Mouse (Mus musculus) liver, adult 2 months (tissue): ENCODE results near the gene Hist1h2bn. TPM values are rescaled to one million over a fixed set of nuclear protein-coding genes. Genes with fewer than 3 reads are reported as not detected.
"Not testable (repeated sequence)": the region's sequence is repeated elsewhere in the genome, so short reads cannot be mapped to it uniquely, and the experiment has no call there.

Experiments used
- DNase-seq: peaks from one replicate; pipeline ENCODE4 v3.0.0-alpha.2; 2011; ENCODE audit warnings: low read depth, low spot score; ENCODE audit errors: extremely low read depth
- H3K27ac ChIP-seq: fragments of 200-500 bp; replicated peaks from 2 replicates; pipeline ENCODE4 v1.5.1; 2012; ENCODE audit warnings: low read depth, mild to moderate bottlenecking, control low read depth, inconsistent platforms, low read length; ENCODE audit not compliant: insufficient read depth
- H3K27me3 ChIP-seq: fragments of 200-500 bp; 2 replicates; pipeline ENCODE4 v1.6.1; 2012; ENCODE audit warnings: mild to moderate bottlenecking, moderate library complexity, low read length, inconsistent platforms; ENCODE audit not compliant: control insufficient read depth, insufficient read depth
- H3K36me3 ChIP-seq: fragments of 200-500 bp; 2 replicates; pipeline ENCODE4 v1.6.1; 2012; ENCODE audit warnings: low read length, inconsistent platforms; ENCODE audit not compliant: control insufficient read depth, insufficient read depth
- H3K4me1 ChIP-seq: fragments of 200-500 bp; 2 replicates; pipeline ENCODE4 v1.6.1; 2011; ENCODE audit warnings: low read length; ENCODE audit not compliant: control insufficient read depth, insufficient read depth
- H3K4me3 ChIP-seq: fragments of 200-500 bp; 2 replicates; pipeline ENCODE4 v1.5.1; 2011; ENCODE audit warnings: low read depth, mild to moderate bottlenecking, control low read depth, low read length, moderate library complexity; ENCODE audit not compliant: insufficient read depth
- H3K79me2 ChIP-seq: fragments of 200-500 bp; 2 replicates; pipeline ENCODE4 v1.6.1; 2012; ENCODE audit warnings: inconsistent platforms, mild to moderate bottlenecking, low read length, moderate library complexity; ENCODE audit not compliant: control insufficient read depth, insufficient read depth
- H3K9ac ChIP-seq: fragments of 200-500 bp; 2 replicates; pipeline ENCODE4 v1.6.1; 2012; ENCODE audit warnings: low read depth, mild to moderate bottlenecking, control low read depth, inconsistent platforms, low read length
- CTCF ChIP-seq: fragments of 200-500 bp; IDR thresholded peaks from 2 replicates; pipeline ENCODE4 v1.5.1; 2011; ENCODE audit warnings: low read depth, low read length, control low read depth
- POLR2A ChIP-seq: fragments of 200-500 bp; IDR thresholded peaks from 2 replicates; pipeline ENCODE4 v1.6.1; 2011; ENCODE audit warnings: low read length, control low read depth; ENCODE audit not compliant: insufficient read depth; ENCODE audit errors: extremely low read depth
- WGBS: fragments of 180-500 bp; shearing (Covaris S2); methylation state at CpG from one replicate; pipeline ENCODE4 v1.1.7; 2018; 5-methylcytosine and 5-hydroxymethylcytosine counted together
- polyA plus RNA-seq: library from polyadenylated mRNA; depleted of rRNA; stranded (reverse); fragments of >200 nt; gene quantifications from 2 replicates; pipeline ENCODE4 v1.2.3, GENCODE M21; 2012; rRNA removed
- total RNA-seq: library from RNA; depleted of rRNA; stranded (reverse); fragments of >200 nt; gene quantifications from 2 replicates; pipeline ENCODE4 v1.2.3, GENCODE M21; 2014; rRNA removed

The Hist1h2bn gene
- 4.6 and 10.8 TPM in 2 replicates for total RNA-seq
- not detected in 2 replicates for polyA plus RNA-seq

DNA sequence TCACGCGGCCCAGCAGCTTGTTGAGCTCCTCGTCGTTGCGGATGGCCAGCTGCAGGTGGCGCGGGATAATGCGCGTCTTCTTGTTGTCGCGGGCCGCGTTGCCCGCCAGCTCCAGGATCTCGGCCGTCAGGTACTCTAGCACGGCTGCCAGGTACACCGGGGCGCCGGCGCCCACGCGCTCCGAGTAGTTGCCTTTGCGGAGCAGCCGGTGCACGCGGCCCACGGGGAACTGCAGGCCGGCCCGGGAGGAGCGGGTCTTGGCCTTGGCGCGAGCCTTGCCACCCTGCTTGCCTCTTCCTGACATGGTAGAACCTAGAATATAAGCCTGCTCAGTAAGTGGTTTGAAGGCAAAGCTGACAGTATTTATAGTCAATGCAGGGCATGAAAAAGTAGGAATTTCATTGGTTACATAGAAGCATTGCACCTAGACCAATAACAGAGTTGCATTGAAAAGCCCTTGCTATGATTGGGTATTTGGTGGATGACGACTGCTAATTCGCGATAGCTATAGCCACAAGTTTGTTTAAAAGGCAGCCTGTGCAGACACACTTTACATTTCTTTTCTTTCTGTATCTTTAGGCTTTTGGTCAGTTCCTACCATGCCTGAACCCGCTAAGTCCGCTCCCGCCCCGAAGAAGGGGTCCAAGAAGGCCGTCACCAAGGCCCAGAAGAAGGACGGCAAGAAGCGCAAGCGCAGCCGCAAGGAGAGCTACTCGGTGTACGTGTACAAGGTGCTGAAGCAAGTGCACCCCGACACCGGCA lies at the start of gene Hist1h2bn, which contains the start of gene Hist1h2ak:
Gene Hist1h2bn (plus strand): TSS at position 600 of the 762 bp plus-strand sequence.
Gene Hist1h2ak (minus strand): TSS at position 304 of the 762 bp plus-strand sequence.
- WGBS: under 1% methylated on average over 48 of the region's 50 CpGs
- H3K36me3 ChIP-seq, H3K4me1 ChIP-seq, H3K27me3 ChIP-seq, H3K79me2 ChIP-seq: not testable (repeated sequence)
- Histone ChIP-seq H3K27ac (peak within 1 kb of the TSS; percentile 81), H3K9ac (peak within 1 kb of the TSS; percentile 77), H3K4me3 (peak within 1 kb of the TSS; percentile 97)
- TF ChIP-seq POLR2A: 0 out of 2 replicates have a peak, but pooled peaks have one; percentile 35
- peak; percentile 80 for DNase-seq

DNA sequence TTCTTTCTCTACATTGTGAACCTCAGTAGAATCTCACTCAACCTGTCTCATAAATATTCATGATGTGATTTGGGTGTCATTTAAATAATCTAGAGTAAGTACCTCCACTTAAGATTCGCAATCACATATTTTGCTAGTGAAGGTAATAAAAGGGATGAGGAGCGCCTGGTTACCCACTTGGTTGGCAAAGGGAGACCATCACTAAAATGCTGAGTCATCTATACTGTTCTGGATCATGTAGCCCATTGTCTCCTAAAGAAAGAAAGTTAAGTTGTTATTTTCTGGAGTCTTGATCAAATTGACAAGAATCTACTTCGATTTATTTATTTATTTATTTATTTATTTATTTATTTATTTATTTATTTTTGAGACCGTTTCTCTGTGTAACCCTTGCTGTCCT lies 47.3 kb upstream of the Hist1h2bn start:
- TF ChIP-seq CTCF: no peak
- TF ChIP-seq POLR2A: no peak
- H3K4me1 ChIP-seq: no peaks in the 10 kb centered on the region
- no peak overlapping the region for H3K9ac ChIP-seq
- no peak overlapping the region for H3K4me3 ChIP-seq
- no peak for DNase-seq
- no peaks in the 10 kb centered on the region for H3K36me3 ChIP-seq
- no peak overlapping the region for H3K27ac ChIP-seq
- H3K79me2 ChIP-seq: no peaks in the 10 kb centered on the region
- 67% methylated on average over 4 of the region's 4 CpGs for WGBS
- no peaks in the 10 kb centered on the region; the same call in 1 of the 2 replicates for H3K27me3 ChIP-seq

DNA sequence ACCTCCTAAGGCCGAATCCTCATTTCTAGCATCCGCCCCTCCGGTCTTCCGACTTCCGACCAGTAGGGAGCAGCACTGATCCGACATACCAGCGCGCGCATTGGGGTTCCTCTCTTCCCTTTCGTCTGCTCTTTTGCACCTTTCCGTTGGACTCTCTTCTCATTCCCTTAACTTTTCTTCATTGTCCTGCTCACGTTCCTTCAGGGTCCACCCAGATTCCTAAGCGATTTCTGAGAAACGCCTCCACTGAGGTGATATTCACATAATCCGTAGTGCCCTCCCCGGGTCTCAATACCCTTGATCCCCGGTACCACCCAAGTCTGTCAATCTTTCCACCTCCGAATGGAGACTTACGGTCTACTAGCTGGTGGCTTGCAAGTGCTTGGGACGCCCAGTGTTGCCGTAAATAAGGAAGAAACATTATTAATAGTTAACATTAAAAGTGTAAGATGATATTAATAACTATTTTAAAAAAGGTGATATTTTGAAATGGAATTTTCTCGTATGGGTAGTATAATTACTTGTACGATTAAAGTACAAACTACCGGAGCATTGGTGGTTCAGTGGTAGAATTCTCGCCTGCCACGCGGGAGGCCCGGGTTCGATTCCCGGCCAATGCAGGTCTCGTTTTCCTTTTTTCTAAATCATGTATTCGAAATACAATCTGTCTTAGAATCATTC lies 43.8 kb upstream of the Hist1h2bn start:
- Histone ChIP-seq H3K36me3 (no peaks in the 10 kb centered on the region), H3K27me3 (no peaks in the 10 kb centered on the region; the same call in 1 of the 2 replicates), H3K4me3 (peak overlapping the region; percentile 66), H3K4me1 (peaks cover under 1% of the 10 kb centered on the region; the same call in 1 of the 2 replicates), H3K27ac (peak overlapping the region; percentile 58), H3K9ac (peak overlapping the region; percentile 66), H3K79me2 (no peaks in the 10 kb centered on the region)
- TF ChIP-seq CTCF (peak; percentile 87), POLR2A (no peak)
- peak; percentile 72 for DNase-seq
- WGBS: under 1% methylated on average over 32 of the region's 32 CpGs

DNA sequence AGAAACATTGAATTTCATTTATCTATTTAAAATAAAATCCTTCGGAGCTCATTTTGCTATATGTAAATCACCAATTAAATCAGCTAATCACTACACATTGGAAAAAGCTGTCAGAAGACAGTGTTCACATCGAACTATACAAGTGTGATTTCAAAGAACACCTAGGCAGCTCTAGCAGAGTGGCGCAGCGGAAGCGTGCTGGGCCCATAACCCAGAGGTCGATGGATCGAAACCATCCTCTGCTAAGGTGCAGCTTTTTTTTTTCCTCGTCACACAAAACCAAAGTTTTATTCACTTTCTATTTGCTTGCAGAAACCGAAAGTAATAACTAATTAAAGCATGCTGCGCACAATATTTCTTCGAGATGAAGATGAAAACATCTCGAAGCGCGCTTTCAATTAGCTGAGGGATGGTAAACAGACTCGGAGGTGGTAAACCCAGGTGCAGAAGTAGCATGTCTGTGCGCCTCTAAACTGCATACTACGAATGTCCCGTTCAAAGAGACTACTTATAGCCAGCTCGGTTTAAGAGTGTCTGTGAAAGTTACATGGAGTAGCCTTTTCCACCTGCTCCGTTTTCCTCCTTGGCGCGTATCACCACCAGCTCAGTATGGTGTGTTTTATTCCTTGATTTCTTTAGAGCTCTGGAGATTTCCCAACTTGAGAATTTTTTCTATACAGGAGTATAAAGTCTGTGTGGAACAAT lies 43.0 kb upstream of the Hist1h2bn start:
- H3K9ac ChIP-seq: peak overlapping the region; percentile 73
- no peaks in the 10 kb centered on the region for H3K79me2 ChIP-seq
- no peaks in the 10 kb centered on the region for H3K36me3 ChIP-seq
- no peak for TF ChIP-seq POLR2A
- TF ChIP-seq CTCF: 0 out of 2 replicates have a peak, but pooled peaks have one; percentile 6
- peak; percentile 70 for DNase-seq
- H3K27ac ChIP-seq: peak overlapping the region; percentile 22
- peaks cover 5% of the 10 kb centered on the region; the same call in 1 of the 2 replicates for H3K4me1 ChIP-seq
- WGBS: 4% methylated on average over 22 of the region's 22 CpGs
- H3K27me3 ChIP-seq: no peaks in the 10 kb centered on the region
- peak overlapping the region; percentile 56 for H3K4me3 ChIP-seq

DNA sequence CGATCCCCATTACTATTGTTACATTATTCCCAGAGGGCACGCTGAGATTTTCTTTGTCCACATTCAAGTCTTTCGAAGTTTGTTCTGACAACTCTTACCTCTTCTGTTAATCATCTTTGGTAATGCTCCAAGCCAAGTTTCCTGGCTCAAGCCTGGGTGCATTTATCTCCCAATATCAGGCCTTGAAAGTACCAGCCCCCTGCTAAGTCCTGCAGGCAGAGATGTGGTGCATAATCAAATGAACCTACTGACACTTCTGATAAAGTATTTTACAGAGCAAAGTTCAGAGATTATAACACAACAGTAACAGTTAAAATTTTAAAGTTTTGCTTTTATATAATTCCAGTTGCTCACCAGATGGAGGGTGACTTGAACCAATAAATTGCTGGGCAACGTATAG lies 42.2 kb upstream of the Hist1h2bn start:
- peaks cover 5% of the 10 kb centered on the region; the same call in 1 of the 2 replicates for H3K4me1 ChIP-seq
- no peak overlapping the region for H3K27ac ChIP-seq
- TF ChIP-seq POLR2A: no peak
- no peak for TF ChIP-seq CTCF
- H3K79me2 ChIP-seq: no peaks in the 10 kb centered on the region
- 41% methylated on average over 4 of the region's 4 CpGs for WGBS
- no peak overlapping the region for H3K9ac ChIP-seq
- no peak overlapping the region for H3K4me3 ChIP-seq
- no peak for DNase-seq
- H3K36me3 ChIP-seq: no peaks in the 10 kb centered on the region
- H3K27me3 ChIP-seq: no peaks in the 10 kb centered on the region
